Mouse (Mus musculus) hindbrain, embryonic 10.5 days (tissue): ENCODE measurements at regions not wholly inside any gene's neighbourhood (a gene's known extent, or its start where the extent isn't known, plus 50 kb on each side); places are given as distances from the start of the nearest gene placed in this dataset.
A peak's percentile ranks its signal among the peaks of the same experiment; 100 is the strongest.

ENCODE experiments used
- DNase-seq: peaks from one replicate; pipeline ENCODE4 v3.0.0-alpha.2; 2017; ENCODE audit warnings: low spot score
- H3K27ac ChIP-seq: fragments of 300-500 bp; sonication (generic); 2 replicates; pipeline ENCODE4 v1.5.1; 2016; ENCODE audit warnings: mild to moderate bottlenecking, moderate library complexity
- H3K27me3 ChIP-seq: fragments of 300-500 bp; sonication (generic); 2 replicates; pipeline ENCODE4 v1.6.1; 2016; ENCODE audit warnings: mild to moderate bottlenecking; ENCODE audit not compliant: poor library complexity, insufficient read depth, severe bottlenecking
- H3K36me3 ChIP-seq: fragments of 300-500 bp; sonication (generic); 2 replicates; pipeline ENCODE4 v1.6.1; 2016; ENCODE audit warnings: mild to moderate bottlenecking, moderate library complexity
- H3K4me1 ChIP-seq: fragments of 300-500 bp; sonication (generic); replicated peaks from 2 replicates; pipeline ENCODE4 v1.6.1; 2016; ENCODE audit warnings: mild to moderate bottlenecking
- H3K4me3 ChIP-seq: fragments of 300-500 bp; sonication (generic); 2 replicates; pipeline ENCODE4 v1.5.1; 2016; ENCODE audit warnings: mild to moderate bottlenecking, moderate library complexity
- H3K9me3 ChIP-seq: fragments of 300-500 bp; sonication (generic); 2 replicates; pipeline ENCODE4 v1.6.1; 2016; ENCODE audit warnings: mild to moderate bottlenecking, moderate library complexity
- WGBS: fragments of 180-500 bp; shearing (Covaris S2); methylation state at CpG from one replicate; pipeline ENCODE4 v1.1.7; 2016; 5-methylcytosine and 5-hydroxymethylcytosine counted together

GRCm38 (mm10) chr13:32480029-32480428 lies 141.5 kb upstream of the Gmds start:
- H3K27ac ChIP-seq, result no peak overlapping the region
- DNase-seq, result no peak
- WGBS, result 54% methylated on average over 4 of the region's 4 CpGs
- no peaks in the 10 kb centered on the region for H3K27me3 ChIP-seq
- peaks cover 16% of the 10 kb centered on the region; the same call in 1 of the 2 replicates for H3K4me1 ChIP-seq
- no peaks in the 10 kb centered on the region for H3K36me3 ChIP-seq
- no peak overlapping the region for H3K4me3 ChIP-seq
- H3K9me3 ChIP-seq, result no peaks in the 10 kb centered on the region

GRCm38 (mm10) chr13:32479118-32479818 lies 140.7 kb upstream of the Gmds start:
- no peaks in the 10 kb centered on the region for H3K36me3 ChIP-seq
- DNase-seq, result no peak
- H3K27ac ChIP-seq, result no peak overlapping the region
- no peaks in the 10 kb centered on the region for H3K9me3 ChIP-seq
- no peaks in the 10 kb centered on the region for H3K27me3 ChIP-seq
- H3K4me3 ChIP-seq, result no peak overlapping the region
- 77% methylated on average over 8 of the region's 8 CpGs for WGBS
- peaks cover 16% of the 10 kb centered on the region; the same call in 1 of the 2 replicates for H3K4me1 ChIP-seq

GRCm38 (mm10) chr13:32465787-32466186 lies 127.2 kb upstream of the Gmds start:
- DNase-seq, result no peak
- H3K27ac ChIP-seq, result 0 out of 2 replicates have a peak overlapping the region, but pooled peaks have one; percentile 16
- H3K4me3 ChIP-seq, result no peak overlapping the region
- no peaks in the 10 kb centered on the region for H3K36me3 ChIP-seq
- peaks cover 11% of the 10 kb centered on the region for H3K4me1 ChIP-seq
- H3K9me3 ChIP-seq, result no peaks in the 10 kb centered on the region
- 38% methylated on average over 5 of the region's 5 CpGs for WGBS
- no peaks in the 10 kb centered on the region for H3K27me3 ChIP-seq

- WGBS, result 89% methylated on average over 6 of the region's 6 CpGs
- H3K27me3 ChIP-seq, result no peaks in the 10 kb centered on the region
- H3K4me1 ChIP-seq, result peaks cover 11% of the 10 kb centered on the region
- H3K36me3 ChIP-seq, result no peaks in the 10 kb centered on the region
- no peak for DNase-seq
- no peaks in the 10 kb centered on the region for H3K9me3 ChIP-seq
- 0 out of 2 replicates have a peak overlapping the region, but pooled peaks have one; percentile 16 for H3K27ac ChIP-seq
- H3K4me3 ChIP-seq, result no peak overlapping the region
Observed at GRCm38 (mm10) chr13:32465041-32465682, 126.6 kb upstream of the Gmds start.

GRCm38 (mm10) chr13:32454419-32455146 lies 116.0 kb upstream of the Gmds start:
- H3K4me3 ChIP-seq, result no peak overlapping the region
- H3K4me1 ChIP-seq, result no peaks in the 10 kb centered on the region
- DNase-seq, result no peak
- 77% methylated on average over 11 of the region's 11 CpGs for WGBS
- no peaks in the 10 kb centered on the region for H3K27me3 ChIP-seq
- no peak overlapping the region for H3K27ac ChIP-seq
- H3K9me3 ChIP-seq, result no peaks in the 10 kb centered on the region
- H3K36me3 ChIP-seq, result no peaks in the 10 kb centered on the region

- DNase-seq, result no peak
- H3K27me3 ChIP-seq, result no peaks in the 10 kb centered on the region
Observed at GRCm38 (mm10) chr13:32449710-32450417, 111.3 kb upstream of the Gmds start.

GRCm38 (mm10) chr13:32444531-32444930 lies 106.0 kb upstream of the Gmds start:
- no peaks in the 10 kb centered on the region for H3K27me3 ChIP-seq
- H3K27ac ChIP-seq, result no peak overlapping the region
- no peaks in the 10 kb centered on the region for H3K36me3 ChIP-seq
- H3K4me3 ChIP-seq, result no peak overlapping the region
- no peaks in the 10 kb centered on the region for H3K9me3 ChIP-seq
- DNase-seq, result no peak
- no peaks in the 10 kb centered on the region for H3K4me1 ChIP-seq
- 78% methylated on average over 3 of the region's 3 CpGs for WGBS

More at GRCm38 (mm10) chr13:32449710-32450417, 111.3 kb upstream of the Gmds start:
- no peak overlapping the region for H3K27ac ChIP-seq
- H3K9me3 ChIP-seq, result no peaks in the 10 kb centered on the region
- H3K4me1 ChIP-seq, result no peaks in the 10 kb centered on the region
- 75% methylated on average over 8 of the region's 8 CpGs for WGBS
- H3K4me3 ChIP-seq, result no peak overlapping the region
- H3K36me3 ChIP-seq, result no peaks in the 10 kb centered on the region

- no peak for DNase-seq
Observed at GRCm38 (mm10) chr13:32442025-32442424, 103.5 kb upstream of the Gmds start.

GRCm38 (mm10) chr13:32435136-32435535 lies 96.6 kb upstream of the Gmds start:
- no peak overlapping the region for H3K27ac ChIP-seq
- H3K4me3 ChIP-seq, result no peak overlapping the region
- WGBS, result 89% methylated on average over 5 of the region's 5 CpGs
- no peaks in the 10 kb centered on the region for H3K36me3 ChIP-seq
- H3K9me3 ChIP-seq, result no peaks in the 10 kb centered on the region
- H3K27me3 ChIP-seq, result no peaks in the 10 kb centered on the region
- no peak for DNase-seq
- no peaks in the 10 kb centered on the region for H3K4me1 ChIP-seq

More at GRCm38 (mm10) chr13:32442025-32442424, 103.5 kb upstream of the Gmds start:
- H3K27ac ChIP-seq, result no peak overlapping the region
- 91% methylated on average over 13 of the region's 13 CpGs for WGBS
- H3K27me3 ChIP-seq, result no peaks in the 10 kb centered on the region
- no peak overlapping the region for H3K4me3 ChIP-seq
- no peaks in the 10 kb centered on the region for H3K9me3 ChIP-seq
- no peaks in the 10 kb centered on the region for H3K4me1 ChIP-seq
- H3K36me3 ChIP-seq, result no peaks in the 10 kb centered on the region

- 62% methylated on average over 3 of the region's 3 CpGs for WGBS
- Histone ChIP-seq H3K36me3 (no peaks in the 10 kb centered on the region), H3K4me1 (0 out of 2 replicates have a peak, but pooled peaks cover 6% of the 10 kb centered on the region), H3K9me3 (no peaks in the 10 kb centered on the region), H3K4me3 (no peak overlapping the region), H3K27me3 (no peaks in the 10 kb centered on the region), H3K27ac (no peak overlapping the region)
- no peak for DNase-seq
Observed at GRCm38 (mm10) chr13:32428482-32428881, 89.9 kb upstream of the Gmds start.

GRCm38 (mm10) chr13:32426906-32427305 lies 88.4 kb upstream of the Gmds start:
- no peak for DNase-seq
- no peak overlapping the region for H3K27ac ChIP-seq
- WGBS, result 88% methylated on average over 13 of the region's 13 CpGs
- no peaks in the 10 kb centered on the region for H3K9me3 ChIP-seq
- no peaks in the 10 kb centered on the region for H3K27me3 ChIP-seq
- H3K4me3 ChIP-seq, result no peak overlapping the region
- no peaks in the 10 kb centered on the region for H3K36me3 ChIP-seq
- H3K4me1 ChIP-seq, result 0 out of 2 replicates have a peak, but pooled peaks cover 6% of the 10 kb centered on the region

- H3K9me3 ChIP-seq, result no peaks in the 10 kb centered on the region
Observed at GRCm38 (mm10) chr13:32426199-32426598, 87.7 kb upstream of the Gmds start.

More at GRCm38 (mm10) chr13:32426199-32426598, 87.7 kb upstream of the Gmds start:
- DNase-seq, result no peak
- no peaks in the 10 kb centered on the region for H3K27me3 ChIP-seq
- WGBS, result 80% methylated on average over 7 of the region's 7 CpGs
- no peak overlapping the region for H3K4me3 ChIP-seq
- no peak overlapping the region for H3K27ac ChIP-seq
- H3K4me1 ChIP-seq, result 0 out of 2 replicates have a peak, but pooled peaks cover 6% of the 10 kb centered on the region
- H3K36me3 ChIP-seq, result no peaks in the 10 kb centered on the region
